In genomic region chr15:95772861-95773836, GRCm38 (mm10) we compare ENCODE assay signal across 9 mouse cellular contexts. TPM values are rescaled to one million over a fixed set of nuclear protein-coding genes. Genes with fewer than 3 reads are reported as not detected.
DNase-seq lines count a peak whose midpoint lies in the region; ATAC-seq and TF ChIP-seq lines count a peak whose summit lies in the region.
"Had no signal": no experiment of that assay in that cellular context is flagged by ENCODE, and none has a peak within 500 bp of the region (broad histone marks: within the 10 kb centered on the region; RNA-seq: fewer than 3 reads in every experiment).

No protein-coding gene starts in this region.

- no peak overlapping the region for H3K4me3 ChIP-seq in kidney, embryonic 14.5 days (ENCODE audit: low read length)
- no peak overlapping the region for H3K4me3 ChIP-seq in G1E (ENCODE audit: low read depth, low read length)
- H3K4me3 ChIP-seq in left cerebral cortex, adult 2 months: no peak overlapping the region
- H3K4me3 ChIP-seq: midbrain, embryonic 12.5 days had no signal

- H3K9me3 ChIP-seq in kidney, embryonic 14.5 days (ENCODE audit: control insufficient read depth, low read length): no peaks in the 10 kb centered on the region; the same call in 1 of the 2 replicates
- H3K9me3 ChIP-seq in G1E (replicated peaks): no peaks in the 10 kb centered on the region
- H3K9me3 ChIP-seq: midbrain, embryonic 12.5 days had no signal

- peak; percentile 93 for TF ChIP-seq CTCF in G1E (IDR thresholded peaks at IDR 0.05; ENCODE audit: low read depth, low read length)
- TF ChIP-seq CTCF in left cerebral cortex, adult 2 months (IDR thresholded peaks at IDR 0.05): peak; percentile 80

- H3K4me1 ChIP-seq in kidney, embryonic 14.5 days (ENCODE audit: control insufficient read depth, insufficient read depth, low read length): 0 out of 2 replicates have a peak, but pooled peaks cover 3% of the 10 kb centered on the region
- no peaks in the 10 kb centered on the region for H3K4me1 ChIP-seq in G1E (ENCODE audit: insufficient read depth, low read depth, low read length)
- H3K4me1 ChIP-seq: midbrain, embryonic 12.5 days had no signal

- H3K27me3 ChIP-seq in kidney, embryonic 14.5 days (ENCODE audit: control insufficient read depth, insufficient read depth, low read length): no peaks in the 10 kb centered on the region
- H3K27me3 ChIP-seq in G1E (ENCODE audit: insufficient read depth, low read length): peaks cover 12% of the 10 kb centered on the region
- H3K27me3 ChIP-seq: midbrain, embryonic 12.5 days had no signal

- peak; percentile 63 for DNase-seq in kidney, adult 11 months
- DNase-seq in G1E (ENCODE audit: low spot score): no peak
- DNase-seq in c-Kit-positive CD71-positive TER-119-positive erythroid progenitor cells, embryonic 14.5 days (ENCODE audit: low spot score): peak; percentile 58
- peak; percentile 70 to 75 for DNase-seq in gastrocnemius, postnatal 36 days
- DNase-seq in left cerebral cortex, adult 2 months (ENCODE audit: extremely low spot score in 1 of 2, low spot score in 2 of 2): peak; percentile 43
- peak; percentile 79 for DNase-seq in thymus, postnatal 0 days (ENCODE audit: low spot score)

- no peaks in the 10 kb centered on the region for H3K36me3 ChIP-seq in kidney, embryonic 14.5 days (ENCODE audit: control insufficient read depth, insufficient read depth, low read length)
- H3K36me3 ChIP-seq in G1E (replicated peaks): no peaks in the 10 kb centered on the region
- H3K36me3 ChIP-seq: midbrain, embryonic 12.5 days had no signal

- H3K27ac ChIP-seq in kidney, embryonic 14.5 days (ENCODE audit: low read depth, low read length): no peak overlapping the region
- H3K27ac ChIP-seq in left cerebral cortex, adult 2 months: no peak overlapping the region
- H3K27ac ChIP-seq: midbrain, embryonic 12.5 days had no signal

- no peak overlapping the region for H3K4me2 ChIP-seq in kidney, embryonic 14.5 days (replicated peaks; ENCODE audit: low read depth, low read length)
- H3K4me2 ChIP-seq: midbrain, embryonic 12.5 days had no signal

- WGBS in kidney, embryonic 14.5 days: 61% methylated on average over 14 of the region's 14 CpGs

- H3K9ac ChIP-seq in kidney, embryonic 14.5 days (ENCODE audit: low read depth, low read length): no peak overlapping the region
- H3K9ac ChIP-seq: midbrain, embryonic 12.5 days had no signal

- intact Hi-C loops in gastrocnemius, postnatal 36 days (cut with DNase I): loop anchor here (5.0 kb wide), 1 partner anchor 164 kb away; no protein-coding TSS in a partner anchor
- intact Hi-C loops in left cerebral cortex, adult 2 months (cut with DNase I): loop anchor here (5.0 kb wide), 1 partner anchor 174 kb away; no protein-coding TSS in a partner anchor

- ATAC-seq in kidney, embryonic 14.5 days (ENCODE audit: low FRiP score, low TSS enrichment): no peak
- peak; percentile 76 for ATAC-seq in G1E (ENCODE audit: extremely low read depth, insufficient number of reproducible peaks, low FRiP score, poor library complexity, severe bottlenecking)
- ATAC-seq in monocyte, adult 5-6 weeks (replicated peaks; ENCODE audit: insufficient number of reproducible peaks, low FRiP score, low TSS enrichment, poor library complexity, severe bottlenecking): peak; percentile 63; the same call in 1 of the 2 replicates

RNA-seq across cellular contexts. Expression of gene Ano6, which starts 17.5 kb away (rescaled TPM):
- polyA plus RNA-seq in kidney, embryonic 14.5 days (2014; fragmentation: Nextera tagmentation; extraction: Ambion mirVana): 34.1 and 54.3 TPM in 2 replicates
- total RNA-seq in G1E (2014; fragmentation: Nextera tagmentation) (not detected in 2 replicates), G1E (2017) (0.12 and 0.49 TPM in 2 replicates)
- 0.01 TPM in 1 of 2 replicates, not detected in the other for polyA plus RNA-seq in G1E (2012)
- 10 to 100 TPM; 36.1 to 37.1 TPM for total RNA-seq in gastrocnemius, postnatal 36 days (2021)
- 10 to 100 TPM; 22.6 to 24.7 TPM for total RNA-seq in left cerebral cortex, adult 2 months (2021)
- 47.5 to 60.0 TPM (median 54.9 TPM) in 3 replicates for total RNA-seq in monocyte, adult 5-6 weeks (2017)
- 97.9 and 104 TPM in 2 replicates for polyA plus RNA-seq in thymus, postnatal 0 days (2015; fragmentation: Nextera tagmentation; extraction: Ambion mirVana)

Comparison
In these comparisons a context has a peak if more than half of its experiments do, and no peak if none do; other contexts are left out.
1. RNA of gene Ano6, which starts 17.5 kb away (total RNA-seq): 47.5 to 60.0 TPM in monocyte, adult 5-6 weeks, 36.1 to 37.1 TPM in gastrocnemius, postnatal 36 days and 22.6 to 24.7 TPM in left cerebral cortex, adult 2 months; 0.12 to 0.49 TPM in G1E; every median in the first group is over 10 times any median in the second.